Mouse (Mus musculus) layer of hippocampus, adult 9-10 months (tissue): Measurements from ENCODE around the gene Hacd3.
"Not testable (repeated sequence)": the region's sequence is repeated elsewhere in the genome, so short reads cannot be mapped to it uniquely, and the experiment has no call there.

Source experiments
- DNase-seq: peaks from one replicate; pipeline ENCODE4 v3.0.0; 2022; ENCODE audit warnings: low spot score

Gene Hacd3

GRCm38 (mm10) chr9:65020991-65021886 is at the start of gene Hacd3:
TSS of gene Hacd3 (minus strand) at chr9:65021693.
- DNase-seq = peak; percentile 57

- no peak for DNase-seq
Observed at GRCm38 (mm10) chr9:65070587-65070986, 49.1 kb upstream of the Hacd3 start.

GRCm38 (mm10) chr9:65064251-65064650 is 42.8 kb upstream of the Hacd3 start:
- no peak for DNase-seq

GRCm38 (mm10) chr9:65050981-65051380 is 29.5 kb upstream of the Hacd3 start:
- no peak for DNase-seq

- DNase-seq = no peak
Observed at GRCm38 (mm10) chr9:65049422-65049821, 27.9 kb upstream of the Hacd3 start.

GRCm38 (mm10) chr9:65046993-65047392 is 25.5 kb upstream of the Hacd3 start:
- no peak for DNase-seq

GRCm38 (mm10) chr9:65041430-65041829 is 19.9 kb upstream of the Hacd3 start:
- no peak for DNase-seq

GRCm38 (mm10) chr9:65036861-65037260 is 15.4 kb upstream of the Hacd3 start:
- no peak for DNase-seq

- DNase-seq = no peak
Observed at GRCm38 (mm10) chr9:65036456-65036855, 15.0 kb upstream of the Hacd3 start.

GRCm38 (mm10) chr9:65032269-65033108 is 11.0 kb upstream of the Hacd3 start, which contains the start of gene Dpp8:
TSS of gene Dpp8 (plus strand) at chr9:65032414.
- peak; percentile 76 for DNase-seq

- DNase-seq = no peak
Observed at GRCm38 (mm10) chr9:65031894-65032268, 10.4 kb upstream of the Hacd3 start.

- DNase-seq = not testable (repeated sequence)
Observed at GRCm38 (mm10) chr9:65031355-65031754, 9.9 kb upstream of the Hacd3 start.

- DNase-seq = no peak
Observed at GRCm38 (mm10) chr9:65028313-65028712, 6.8 kb upstream of the Hacd3 start.

GRCm38 (mm10) chr9:65027241-65027640 is 5.7 kb upstream of the Hacd3 start:
- no peak for DNase-seq

- DNase-seq = no peak
Observed at GRCm38 (mm10) chr9:65023447-65023846, 2.0 kb upstream of the Hacd3 start.

GRCm38 (mm10) chr9:65022580-65023135 is 1.2 kb upstream of the Hacd3 start:
- DNase-seq = no peak

GRCm38 (mm10) chr9:65021887-65022579 is 540 bp upstream of the Hacd3 start:
- no peak for DNase-seq

- no peak for DNase-seq
Observed at GRCm38 (mm10) chr9:65020128-65020527, 1.4 kb downstream of the Hacd3 start.

GRCm38 (mm10) chr9:65019146-65019545 is 2.3 kb downstream of the Hacd3 start:
- DNase-seq = no peak

GRCm38 (mm10) chr9:65018588-65019121 is 2.8 kb downstream of the Hacd3 start:
- no peak for DNase-seq

GRCm38 (mm10) chr9:65017896-65018295 is 3.6 kb downstream of the Hacd3 start:
- DNase-seq = no peak
